Mouse (Mus musculus) c-Kit-positive CD71-positive TER-119-positive erythroid progenitor cells, embryonic 14.5 days (primary cell): ENCODE data around the gene Map1lc3b.
"Not testable (repeated sequence)": the region's sequence is repeated elsewhere in the genome, so short reads cannot be mapped to it uniquely, and the experiment has no call there.

ENCODE experiments used
- DNase-seq: peaks from one replicate; pipeline ENCODE4 v3.0.0-alpha.2; 2013; ENCODE audit warnings: low spot score

Gene Map1lc3b

DNA sequence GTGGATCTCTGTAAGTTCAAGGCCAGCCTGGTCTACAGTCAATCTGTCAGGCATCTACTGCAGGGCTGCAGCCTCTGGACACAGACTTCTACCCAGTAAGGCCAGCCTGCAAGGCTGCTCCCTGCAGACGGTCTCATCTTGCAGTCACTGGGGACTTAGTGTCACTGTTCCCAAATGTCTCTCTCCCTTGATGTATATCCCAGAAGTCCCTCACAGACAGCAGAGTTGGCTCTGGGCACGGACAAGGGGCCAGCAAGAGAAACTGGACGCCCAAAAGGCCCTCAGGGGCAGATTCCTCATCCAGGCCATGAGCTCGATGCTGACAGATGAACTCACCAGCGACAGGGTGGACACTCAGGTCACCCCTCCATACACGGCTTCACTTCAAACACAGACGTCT lies 18.0 kb upstream of the Map1lc3b start:
- DNase-seq = no peak

GRCm38 (mm10) chr8:121573275-121573674 lies 16.9 kb upstream of the Map1lc3b start:
- DNase-seq = peak; percentile 38

- no peak for DNase-seq
These were observed 14.5 kb upstream of the Map1lc3b start for GRCm38 (mm10) chr8:121575661-121576060.

DNA sequence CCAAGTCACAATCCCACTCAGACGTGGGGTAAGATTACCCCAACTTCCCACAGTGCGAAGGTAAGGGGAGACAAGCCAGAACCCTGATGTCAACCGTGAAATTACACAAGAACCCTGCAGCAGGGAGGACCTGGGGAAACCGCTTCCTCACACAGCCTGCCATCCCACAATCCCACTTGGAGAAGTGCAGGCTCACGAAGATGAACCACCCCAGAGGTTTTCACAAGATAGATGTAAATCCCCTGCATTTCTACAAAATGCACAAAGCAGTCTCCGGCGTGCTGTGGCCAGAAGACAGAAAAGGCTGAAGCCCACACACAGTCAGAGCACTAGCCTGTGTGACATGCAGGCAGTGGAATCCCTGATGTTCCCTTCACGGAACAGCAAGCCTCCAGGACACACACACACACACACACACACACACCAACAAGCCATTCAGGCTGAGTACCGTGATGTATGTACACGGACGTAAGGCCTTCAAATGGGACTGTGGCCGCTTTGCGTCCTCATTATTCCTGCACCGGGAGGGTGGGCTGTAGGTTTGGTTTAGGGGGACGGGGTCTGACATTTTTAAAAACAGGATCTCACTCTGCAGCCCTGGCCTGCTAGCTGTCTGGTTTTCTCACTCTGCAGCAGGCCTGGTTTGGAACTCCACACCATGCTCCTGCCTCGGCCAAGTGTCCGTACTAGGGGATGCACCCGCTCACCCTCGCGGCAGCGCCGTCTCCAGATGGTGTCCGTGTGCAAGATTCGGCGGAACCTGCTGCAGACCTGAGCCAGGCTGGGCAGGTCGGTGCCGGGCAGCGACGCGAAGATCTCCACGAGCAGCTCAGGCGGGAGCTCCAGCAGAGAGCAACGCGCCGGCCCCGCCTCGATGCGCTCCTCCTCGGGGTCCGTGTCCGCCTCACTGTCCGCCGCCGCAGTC lies 12.1 kb upstream of the Map1lc3b start:
- DNase-seq = no peak

DNA sequence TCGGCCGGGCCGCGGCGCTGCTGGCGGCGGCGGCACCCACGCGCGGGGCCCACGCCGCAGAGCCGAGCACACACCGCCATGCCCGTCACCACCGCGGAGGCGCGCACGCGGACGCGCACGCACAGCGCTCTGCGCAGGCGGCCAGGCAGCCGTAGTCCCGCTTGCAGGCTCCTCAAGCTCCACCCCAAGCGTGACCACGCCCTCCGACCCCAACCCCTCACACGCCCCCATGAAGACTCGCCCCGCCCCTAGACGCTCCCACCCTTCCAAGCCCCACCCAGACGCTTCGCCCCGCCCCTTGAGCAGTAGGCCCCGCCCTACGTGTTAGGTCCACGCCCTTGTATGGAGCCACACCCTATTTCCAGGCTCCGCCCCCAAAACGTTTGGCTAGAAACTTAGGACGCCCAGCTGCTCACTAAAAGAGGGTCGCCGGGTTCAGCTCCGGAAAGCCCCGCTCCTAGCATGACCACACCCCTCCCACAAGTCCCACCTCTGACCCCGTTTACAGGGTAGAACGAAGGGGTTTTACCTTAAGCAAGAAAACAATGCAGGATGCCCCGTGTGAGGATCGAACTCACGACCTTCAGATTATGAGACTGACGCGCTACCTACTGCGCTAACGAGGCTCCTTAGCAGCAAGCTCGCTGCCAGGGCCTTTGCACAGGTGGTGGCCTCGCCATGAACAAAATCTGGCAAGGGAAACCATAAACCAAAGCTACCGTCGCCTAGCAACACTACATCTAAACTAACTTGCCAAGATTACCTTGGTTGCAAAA lies 11.3 kb upstream of the Map1lc3b start, which contains the start of gene Fbxo31:
Gene Fbxo31, minus strand, starts transcription at position 131 of the 776 bp plus-strand sequence.
- DNase-seq = peak; percentile 95

- DNase-seq = no peak
These were observed 9.7 kb upstream of the Map1lc3b start for GRCm38 (mm10) chr8:121580465-121580864.

DNA sequence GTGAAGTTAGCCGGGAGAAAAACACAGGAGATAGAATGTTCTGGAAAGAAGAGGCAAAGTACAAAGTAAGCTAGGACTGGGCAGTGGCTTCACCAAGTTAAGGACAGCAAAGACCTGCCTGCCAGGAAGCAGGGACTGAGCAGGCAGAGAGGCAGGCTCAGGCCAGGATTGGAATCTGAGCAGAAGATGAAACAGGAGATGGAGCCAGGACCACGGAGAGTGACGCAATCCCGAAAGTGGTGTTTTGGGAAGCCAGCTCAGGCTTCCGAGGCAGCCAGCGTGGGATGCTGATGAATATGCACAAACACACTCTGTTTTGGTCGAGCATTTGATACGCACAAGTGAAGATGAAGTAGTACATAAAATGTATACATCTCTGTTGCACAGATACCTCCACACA lies 6.5 kb upstream of the Map1lc3b start:
- DNase-seq = no peak

GRCm38 (mm10) chr8:121584730-121585129 lies 5.4 kb upstream of the Map1lc3b start:
- no peak for DNase-seq

GRCm38 (mm10) chr8:121585159-121585825 lies 4.9 kb upstream of the Map1lc3b start:
- peak; percentile 99 for DNase-seq

DNA sequence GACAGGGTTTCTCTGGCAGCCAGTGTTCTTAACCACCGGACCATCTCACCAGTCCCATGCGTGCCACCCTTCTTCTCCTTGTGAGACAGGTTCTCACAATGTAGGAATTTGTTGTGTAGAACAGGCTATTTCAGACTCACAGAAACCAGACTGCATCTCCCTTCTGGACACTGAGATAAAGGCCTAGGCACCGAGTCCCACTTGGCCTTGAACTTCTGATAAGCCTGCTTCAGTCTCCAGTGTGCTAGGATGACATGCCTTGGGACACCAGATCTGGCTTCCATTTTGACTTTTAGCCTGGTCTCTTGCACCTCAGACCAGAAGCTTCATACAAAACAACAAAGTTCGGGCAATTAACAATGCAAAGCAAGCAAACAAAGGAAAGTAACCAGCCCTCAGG lies 1.4 kb upstream of the Map1lc3b start:
- peak; percentile 86 for DNase-seq

DNA sequence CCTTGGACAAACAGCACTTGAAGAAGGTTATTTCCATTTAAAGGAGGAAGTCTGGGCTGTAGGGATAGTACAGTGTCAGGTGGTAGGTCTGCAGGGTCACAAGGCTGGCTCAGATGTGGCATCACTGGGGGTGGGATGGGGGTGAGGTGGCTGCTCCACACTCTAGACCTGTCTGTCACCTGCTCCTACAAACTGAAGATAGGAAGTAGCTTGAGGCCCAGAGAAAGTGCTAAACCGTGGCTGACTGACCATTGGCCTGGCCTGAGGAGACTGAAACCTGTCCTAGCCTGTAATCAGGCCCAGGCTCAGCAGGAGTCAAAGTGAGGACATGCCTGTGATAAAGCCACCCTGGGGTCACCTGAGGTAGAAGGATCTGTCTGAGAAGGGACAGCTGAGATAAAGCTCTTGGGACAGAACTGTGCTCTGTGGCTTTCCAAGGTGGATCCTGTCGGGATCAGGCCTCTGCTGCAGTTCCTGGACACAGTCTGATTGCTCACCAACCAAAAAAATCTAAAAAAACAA lies 895 bp upstream of the Map1lc3b start:
- peak; percentile 63 for DNase-seq

- peak; percentile 76 for DNase-seq
These were observed 1.3 kb downstream of the Map1lc3b start for GRCm38 (mm10) chr8:121591178-121592066.

GRCm38 (mm10) chr8:121593293-121593692 lies 3.1 kb downstream of the Map1lc3b start:
- no peak for DNase-seq

GRCm38 (mm10) chr8:121593983-121594382 lies 3.8 kb downstream of the Map1lc3b start:
- DNase-seq = no peak

DNA sequence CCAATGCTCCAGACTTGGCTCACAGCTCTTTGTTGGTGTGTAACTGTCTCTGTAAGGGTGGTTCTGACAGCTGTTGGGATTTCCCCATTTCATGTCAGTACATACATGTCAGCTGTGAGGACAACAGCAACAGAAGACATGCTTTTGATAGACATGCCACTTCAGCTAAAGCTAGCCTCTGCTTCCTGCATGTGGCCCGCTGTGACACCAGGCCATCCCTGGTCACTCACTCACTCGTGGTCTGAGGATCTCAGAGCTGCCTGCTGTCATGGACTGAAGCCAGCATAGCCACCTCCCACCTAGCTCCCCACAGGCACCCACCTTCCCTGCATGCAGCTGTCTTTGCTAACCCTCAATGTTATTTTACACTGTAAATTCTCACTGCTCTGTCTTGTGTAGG lies 7.3 kb downstream of the Map1lc3b start:
- DNase-seq = not testable (repeated sequence)

GRCm38 (mm10) chr8:121598190-121598589 lies 8.0 kb downstream of the Map1lc3b start:
- DNase-seq = no peak

GRCm38 (mm10) chr8:121598892-121599291 lies 8.7 kb downstream of the Map1lc3b start:
- peak; percentile 63 for DNase-seq

DNA sequence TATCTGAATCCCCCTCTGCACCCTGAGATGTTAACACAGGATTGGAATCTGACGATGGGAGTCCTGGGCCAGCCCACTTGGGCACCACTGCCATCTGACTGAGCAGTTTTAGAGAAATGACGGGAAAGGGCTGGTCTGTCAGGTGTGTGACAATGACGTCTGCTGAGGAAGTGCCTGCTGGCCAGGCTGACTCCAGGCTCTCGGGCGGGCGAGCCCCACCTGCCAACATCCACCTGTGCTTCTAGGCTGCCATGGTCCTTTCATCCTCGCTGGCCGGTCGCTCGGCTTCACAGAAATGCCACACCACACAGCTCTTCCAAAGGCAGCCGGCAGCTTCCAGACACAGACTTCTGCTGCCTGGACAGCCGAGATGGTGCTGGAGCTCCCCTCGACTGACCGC lies 9.7 kb downstream of the Map1lc3b start:
- no peak for DNase-seq

DNA sequence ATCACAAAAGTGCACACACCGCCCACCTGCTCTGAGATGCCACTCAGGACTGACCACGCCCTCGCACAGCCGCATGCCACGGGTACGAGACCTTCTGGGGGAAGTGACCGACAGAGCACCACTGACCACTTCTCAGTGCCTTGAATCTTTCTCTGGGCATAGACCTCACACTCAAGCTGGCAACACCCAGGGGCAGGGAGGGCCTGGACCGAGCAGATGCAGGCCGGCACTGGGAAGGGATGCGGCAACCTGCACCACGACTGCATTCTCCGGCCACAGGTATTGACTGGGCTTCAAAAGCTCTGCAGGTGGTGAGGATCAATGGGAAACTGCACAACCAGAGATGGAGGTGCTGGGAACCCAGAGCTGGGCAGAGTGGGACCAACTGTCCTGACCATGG lies 12.2 kb downstream of the Map1lc3b start:
- DNase-seq = no peak

DNA sequence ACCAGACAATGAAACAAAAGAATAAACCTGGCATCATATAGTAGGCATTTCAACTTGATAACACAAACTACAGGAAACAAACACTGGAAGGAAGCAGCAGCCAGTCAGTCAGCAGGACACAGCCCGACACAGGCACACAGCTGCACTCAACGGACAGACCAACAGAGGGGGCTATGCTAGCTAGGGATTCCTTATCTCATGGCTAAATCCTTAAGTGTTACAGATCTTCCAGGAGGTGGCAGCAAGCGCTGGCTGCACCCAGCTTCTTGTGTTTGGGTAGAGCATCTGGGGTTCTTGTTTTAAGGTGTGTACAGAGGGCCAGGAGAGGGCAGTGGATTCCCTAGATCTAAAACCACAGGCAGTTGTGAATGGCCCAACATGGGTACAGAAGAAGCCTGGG lies 12.7 kb downstream of the Map1lc3b start:
- DNase-seq = peak; percentile 52

GRCm38 (mm10) chr8:121603801-121604200 lies 13.6 kb downstream of the Map1lc3b start:
- no peak for DNase-seq
